Mouse (Mus musculus) neural tube, embryonic 13.5 days (tissue): ENCODE measurements at regions not wholly inside any gene's neighbourhood (a gene's known extent, or its start where the extent isn't known, plus 50 kb on each side); places are given as distances from the start of the nearest gene placed in this dataset.

ENCODE experiments used
- ATAC-seq: fragments of 200-750 bp; cut with Nextera tagmentation; 2 replicates; pipeline ENCODE4 v1.8.0; 2017; ENCODE audit warnings: low read depth, mild to moderate bottlenecking, moderate TSS enrichment, moderate library complexity
- H3K27ac ChIP-seq: fragments of 300-500 bp; sonication (generic); replicated peaks from 2 replicates; pipeline ENCODE4 v1.5.1; 2015; ENCODE audit warnings: moderate library complexity, mild to moderate bottlenecking, inconsistent platforms
- H3K27me3 ChIP-seq: fragments of 300-500 bp; sonication (generic); 2 replicates; pipeline ENCODE4 v1.6.1; 2015; ENCODE audit warnings: mild to moderate bottlenecking, inconsistent platforms
- H3K36me3 ChIP-seq: fragments of 300-500 bp; sonication (generic); 2 replicates; pipeline ENCODE4 v1.6.1; 2015; ENCODE audit warnings: mild to moderate bottlenecking, inconsistent platforms
- H3K4me1 ChIP-seq: fragments of 300-500 bp; sonication (generic); replicated peaks from 2 replicates; pipeline ENCODE4 v1.6.1; 2015; ENCODE audit warnings: inconsistent platforms
- H3K4me2 ChIP-seq: fragments of 300-500 bp; sonication (generic); 2 replicates; pipeline ENCODE4 v1.6.1; 2015; ENCODE audit warnings: inconsistent platforms, mild to moderate bottlenecking, moderate library complexity
- H3K4me3 ChIP-seq: fragments of 300-500 bp; sonication (generic); 2 replicates; pipeline ENCODE4 v1.5.1; 2015; ENCODE audit warnings: mild to moderate bottlenecking, inconsistent platforms
- H3K9ac ChIP-seq: fragments of 300-500 bp; sonication (generic); 2 replicates; pipeline ENCODE4 v1.6.1; 2015; ENCODE audit warnings: moderate library complexity, mild to moderate bottlenecking, inconsistent platforms
- H3K9me3 ChIP-seq: fragments of 300-500 bp; sonication (generic); 2 replicates; pipeline ENCODE4 v1.6.1; 2016; ENCODE audit warnings: inconsistent platforms
- WGBS: fragments of 180-500 bp; shearing (Covaris S2); methylation state at CpG from one replicate; pipeline ENCODE4 v1.1.7; 2015; 5-methylcytosine and 5-hydroxymethylcytosine counted together

DNA sequence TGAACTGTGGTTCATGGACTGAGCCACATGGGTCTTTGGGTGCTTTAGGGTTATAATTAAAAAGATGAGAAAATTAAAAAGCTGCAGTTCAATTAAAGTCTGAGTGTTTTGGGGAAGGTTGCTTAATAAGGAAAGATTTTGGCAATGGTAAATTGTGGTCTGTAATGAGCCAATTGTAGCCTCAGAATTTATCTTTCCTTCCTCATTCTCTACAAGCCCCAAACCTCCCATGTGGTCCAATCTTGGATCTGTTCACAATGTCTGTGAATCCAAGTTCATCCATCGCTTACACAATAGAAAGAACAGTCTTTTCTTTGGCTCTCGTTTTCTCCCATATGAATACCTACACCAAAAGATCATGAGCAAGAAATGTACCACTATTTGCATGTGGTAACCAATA, 155.2 kb upstream of the Trp63 start:
- ATAC-seq: no peak
- H3K9me3 ChIP-seq: no peaks in the 10 kb centered on the region
- WGBS: 82% methylated on average over 2 of the region's 2 CpGs
- H3K4me1 ChIP-seq: no peaks in the 10 kb centered on the region
- no peak overlapping the region for H3K4me3 ChIP-seq
- H3K27me3 ChIP-seq: no peaks in the 10 kb centered on the region
- no peaks in the 10 kb centered on the region for H3K36me3 ChIP-seq
- no peak overlapping the region for H3K4me2 ChIP-seq
- H3K27ac ChIP-seq: no peak overlapping the region
- no peak overlapping the region for H3K9ac ChIP-seq

DNA sequence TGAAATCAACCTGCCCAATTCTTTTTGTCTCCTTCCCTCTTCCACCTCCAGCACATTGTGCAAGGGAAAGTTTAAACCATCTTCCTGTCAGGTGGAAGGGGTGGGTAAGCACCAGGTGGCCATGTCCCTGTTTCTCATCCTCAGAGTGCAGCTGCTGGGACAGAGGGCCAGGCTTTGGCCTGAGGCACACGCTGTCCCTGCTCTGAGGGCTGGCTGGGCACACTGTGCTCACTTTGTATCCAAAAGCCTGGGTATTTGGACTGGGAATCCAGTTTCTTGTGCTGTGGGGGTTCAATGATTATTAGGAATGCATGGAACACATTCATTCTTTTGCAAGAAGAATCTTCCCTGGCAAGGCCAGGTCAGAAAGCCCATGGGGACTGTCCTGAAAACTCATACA, 153.9 kb upstream of the Trp63 start:
- H3K4me3 ChIP-seq: no peak overlapping the region
- H3K4me2 ChIP-seq: no peak overlapping the region
- no peak overlapping the region for H3K27ac ChIP-seq
- H3K9ac ChIP-seq: no peak overlapping the region
- no peaks in the 10 kb centered on the region for H3K27me3 ChIP-seq
- ATAC-seq: no peak
- H3K4me1 ChIP-seq: no peaks in the 10 kb centered on the region
- H3K36me3 ChIP-seq: no peaks in the 10 kb centered on the region
- 91% methylated on average over 1 of the region's 1 CpGs for WGBS
- no peaks in the 10 kb centered on the region for H3K9me3 ChIP-seq

DNA sequence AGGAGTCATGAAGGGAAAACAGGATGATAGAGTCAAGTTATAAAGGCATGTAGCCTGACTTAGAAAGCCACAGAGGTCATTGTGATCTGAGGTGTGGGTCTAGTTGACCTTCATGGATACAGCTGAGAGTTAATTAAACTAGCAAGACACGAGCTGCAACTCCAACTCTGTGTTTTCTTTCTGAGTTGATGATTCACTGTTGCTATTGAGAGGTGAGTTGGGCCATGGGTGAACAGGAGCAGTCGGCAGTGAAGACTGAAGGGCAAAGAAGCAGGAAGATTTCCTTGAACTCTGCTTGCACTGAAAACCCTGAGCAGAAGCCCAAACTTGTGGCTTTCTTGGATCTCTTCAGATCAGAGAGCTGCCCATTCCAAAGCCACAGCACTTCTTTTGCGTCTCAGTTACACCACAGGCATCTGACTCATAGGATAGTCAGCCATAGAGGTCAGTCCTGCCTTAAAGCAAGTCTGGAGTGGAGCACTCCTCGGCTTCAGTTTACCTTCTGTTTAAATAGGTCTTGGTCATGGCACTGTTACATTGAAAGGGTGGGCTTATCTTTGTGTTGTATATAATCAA, 151.7 kb upstream of the Trp63 start:
- H3K27ac ChIP-seq: no peak overlapping the region
- H3K9ac ChIP-seq: no peak overlapping the region
- no peaks in the 10 kb centered on the region for H3K36me3 ChIP-seq
- no peaks in the 10 kb centered on the region for H3K9me3 ChIP-seq
- no peak overlapping the region for H3K4me3 ChIP-seq
- no peak overlapping the region for H3K4me2 ChIP-seq
- H3K4me1 ChIP-seq: no peaks in the 10 kb centered on the region
- H3K27me3 ChIP-seq: no peaks in the 10 kb centered on the region
- no peak for ATAC-seq
- WGBS: 84% methylated on average over 4 of the region's 4 CpGs

DNA sequence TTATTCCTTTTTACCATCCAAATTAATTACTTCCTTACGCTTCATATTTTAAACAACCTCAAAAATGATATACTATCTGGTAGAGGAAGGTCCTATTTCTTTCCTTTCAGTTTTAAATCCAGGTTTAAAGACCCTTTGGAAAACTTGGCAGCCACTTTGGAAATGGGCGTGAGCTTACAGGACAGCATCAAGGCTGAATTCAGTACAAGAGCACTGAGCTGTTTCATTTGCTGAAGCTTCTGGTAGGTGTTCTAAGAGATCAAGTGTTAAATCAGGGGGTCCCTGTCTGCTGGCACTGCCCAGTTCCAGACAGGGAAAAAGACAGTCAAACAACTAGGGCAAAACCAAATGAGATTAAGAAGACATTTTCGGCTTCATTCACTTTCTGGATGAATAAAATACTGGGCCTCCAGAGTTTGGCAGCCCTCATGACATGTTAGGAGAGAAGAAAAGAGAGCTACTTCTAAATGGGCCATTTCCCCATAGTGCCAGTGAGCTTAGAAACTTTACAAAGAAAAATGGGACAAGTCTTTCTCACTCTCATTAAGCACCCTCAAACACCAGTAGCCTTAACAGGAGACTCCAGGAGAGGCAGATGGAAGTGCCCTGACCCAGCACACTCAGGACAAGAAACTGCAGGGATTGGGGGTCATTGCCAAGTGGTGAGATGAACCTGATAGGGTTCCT, 150.9 kb upstream of the Trp63 start:
- no peak for ATAC-seq
- no peaks in the 10 kb centered on the region for H3K9me3 ChIP-seq
- no peak overlapping the region for H3K4me3 ChIP-seq
- no peak overlapping the region for H3K9ac ChIP-seq
- no peaks in the 10 kb centered on the region for H3K27me3 ChIP-seq
- no peaks in the 10 kb centered on the region for H3K4me1 ChIP-seq
- no peak overlapping the region for H3K27ac ChIP-seq
- 85% methylated on average over 3 of the region's 3 CpGs for WGBS
- H3K36me3 ChIP-seq: no peaks in the 10 kb centered on the region
- no peak overlapping the region for H3K4me2 ChIP-seq

DNA sequence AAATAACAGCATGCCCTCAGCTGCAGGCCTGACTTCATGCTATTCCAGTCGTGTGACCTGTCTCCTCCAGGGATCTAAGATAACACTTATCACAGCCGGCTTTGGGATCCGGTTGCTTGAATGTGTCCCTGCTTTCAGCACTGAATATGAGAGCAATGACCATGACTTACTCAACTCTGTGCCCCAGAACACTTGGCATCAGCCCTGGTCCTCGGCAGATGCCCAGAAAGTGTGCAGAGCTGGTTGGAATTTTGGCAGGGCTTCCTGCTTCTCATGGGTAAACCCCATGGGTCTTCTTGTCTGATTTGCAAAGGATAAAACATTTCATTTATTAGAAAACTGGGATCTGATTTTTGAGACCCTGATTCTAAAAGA, 150.4 kb upstream of the Trp63 start:
- Histone ChIP-seq H3K4me3 (no peak overlapping the region), H3K4me2 (no peak overlapping the region), H3K9ac (no peak overlapping the region), H3K4me1 (no peaks in the 10 kb centered on the region), H3K9me3 (no peaks in the 10 kb centered on the region), H3K36me3 (no peaks in the 10 kb centered on the region), H3K27ac (no peak overlapping the region), H3K27me3 (no peaks in the 10 kb centered on the region)
- ATAC-seq: no peak
- WGBS: 82% methylated on average over 4 of the region's 4 CpGs

DNA sequence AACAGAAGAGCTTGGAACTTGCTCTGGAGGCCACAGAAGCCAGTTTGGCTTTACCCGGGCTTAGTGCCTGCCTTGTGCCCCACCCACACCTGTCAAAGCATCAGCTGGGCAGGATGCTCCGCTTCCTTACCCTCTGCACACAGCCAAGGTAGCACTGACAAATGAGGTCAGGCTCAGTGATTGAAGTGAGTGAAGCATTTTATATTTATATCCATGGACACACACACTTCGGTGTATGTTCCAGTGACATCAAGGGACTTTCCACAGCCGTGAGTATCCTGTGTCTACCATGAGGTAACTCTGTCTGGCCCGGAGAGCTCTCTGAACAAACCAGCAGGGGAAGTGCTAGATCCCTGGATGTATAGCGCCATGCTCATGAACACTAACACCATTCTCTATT, 147.0 kb upstream of the Trp63 start:
- H3K27ac ChIP-seq: no peak overlapping the region

DNA sequence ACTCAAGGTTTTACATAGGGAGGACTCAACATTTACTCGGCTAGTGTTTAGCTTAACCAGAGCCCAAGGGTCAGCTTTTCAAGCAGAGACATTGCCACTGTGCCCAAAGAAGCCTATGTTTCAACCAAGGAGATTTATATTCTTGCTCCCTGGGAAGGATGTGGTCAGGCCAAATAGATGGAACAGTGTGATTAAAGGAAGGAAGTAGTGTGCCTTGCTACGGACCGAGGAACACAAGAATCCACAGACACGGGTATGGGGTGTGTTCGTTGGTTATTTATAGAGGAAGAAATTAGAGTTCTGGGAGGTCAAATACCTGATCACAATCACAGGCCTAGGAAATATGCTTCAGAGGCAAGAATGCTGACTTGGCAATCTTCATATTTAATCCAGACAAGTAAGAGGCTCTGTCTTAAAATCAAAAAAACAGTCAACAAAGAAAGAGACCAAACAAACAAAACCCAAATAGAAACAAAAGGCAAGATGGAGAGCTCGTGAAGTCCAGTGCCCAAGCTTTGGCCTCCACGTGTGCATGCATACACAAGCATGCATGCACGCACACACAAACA, 133.9 kb upstream of the Trp63 start:
- Histone ChIP-seq H3K4me1 (no peaks in the 10 kb centered on the region), H3K27me3 (no peaks in the 10 kb centered on the region), H3K4me2 (no peak overlapping the region), H3K9ac (no peak overlapping the region), H3K9me3 (no peaks in the 10 kb centered on the region), H3K27ac (no peak overlapping the region), H3K36me3 (no peaks in the 10 kb centered on the region), H3K4me3 (no peak overlapping the region)
- no peak for ATAC-seq
- WGBS: 86% methylated on average over 8 of the region's 8 CpGs

More for the DNA sequence above, 147.0 kb upstream of the Trp63 start:
- no peaks in the 10 kb centered on the region for H3K36me3 ChIP-seq
- H3K9me3 ChIP-seq: no peaks in the 10 kb centered on the region
- no peaks in the 10 kb centered on the region for H3K4me1 ChIP-seq
- H3K27me3 ChIP-seq: no peaks in the 10 kb centered on the region
- H3K4me2 ChIP-seq: no peak overlapping the region
- no peak for ATAC-seq
- 88% methylated on average over 6 of the region's 6 CpGs for WGBS
- H3K9ac ChIP-seq: no peak overlapping the region
- no peak overlapping the region for H3K4me3 ChIP-seq

DNA sequence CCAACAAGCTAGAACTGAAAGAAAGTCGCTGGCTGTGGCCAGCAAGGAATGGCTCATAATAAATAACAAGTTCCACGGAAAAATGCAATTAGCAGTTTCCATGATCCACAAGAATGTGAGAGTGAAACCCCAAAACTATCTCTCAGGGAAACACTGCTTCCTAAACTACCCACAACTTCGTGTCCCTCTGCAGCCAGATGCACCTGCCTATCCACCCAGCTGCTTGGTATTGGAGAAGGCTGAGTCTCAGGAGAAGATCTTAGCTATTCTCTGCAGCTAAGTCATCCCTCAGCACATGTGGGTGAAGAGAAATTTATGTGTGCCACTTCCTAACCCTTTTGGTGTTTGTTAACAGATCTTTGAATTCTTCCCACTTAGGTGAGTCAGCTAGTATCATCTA, 126.4 kb upstream of the Trp63 start:
- Histone ChIP-seq H3K9me3 (no peaks in the 10 kb centered on the region), H3K9ac (no peak overlapping the region), H3K27ac (no peak overlapping the region), H3K36me3 (no peaks in the 10 kb centered on the region), H3K4me3 (no peak overlapping the region), H3K4me1 (no peaks in the 10 kb centered on the region), H3K4me2 (no peak overlapping the region), H3K27me3 (no peaks in the 10 kb centered on the region)
- ATAC-seq: no peak
- 81% methylated on average over 3 of the region's 3 CpGs for WGBS

DNA sequence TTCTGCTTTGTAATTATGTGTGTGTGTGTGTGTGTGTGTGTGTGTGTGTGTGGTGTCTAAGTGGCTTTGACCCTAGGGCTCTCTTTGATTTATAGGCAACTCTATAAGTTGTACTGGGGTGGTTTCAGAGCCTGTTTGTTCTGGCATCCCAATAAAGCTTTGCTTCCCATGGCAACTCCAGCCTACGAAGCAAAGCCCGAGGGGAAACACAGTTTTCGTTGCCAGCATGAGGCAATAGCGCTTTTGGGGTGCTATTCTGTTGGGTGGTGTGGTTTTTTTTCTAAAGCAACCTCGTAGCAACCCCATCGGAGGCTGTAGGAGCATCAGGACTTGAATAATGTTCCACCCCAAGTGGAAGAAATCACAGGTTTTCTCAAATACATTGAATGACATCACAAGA, 103.3 kb upstream of the Trp63 start:
- Histone ChIP-seq H3K9me3 (no peaks in the 10 kb centered on the region), H3K9ac (no peak overlapping the region), H3K36me3 (no peaks in the 10 kb centered on the region), H3K27ac (no peak overlapping the region), H3K4me1 (no peaks in the 10 kb centered on the region), H3K4me3 (no peak overlapping the region), H3K27me3 (no peaks in the 10 kb centered on the region), H3K4me2 (no peak overlapping the region)
- ATAC-seq: no peak
- WGBS: 72% methylated on average over 6 of the region's 6 CpGs

DNA sequence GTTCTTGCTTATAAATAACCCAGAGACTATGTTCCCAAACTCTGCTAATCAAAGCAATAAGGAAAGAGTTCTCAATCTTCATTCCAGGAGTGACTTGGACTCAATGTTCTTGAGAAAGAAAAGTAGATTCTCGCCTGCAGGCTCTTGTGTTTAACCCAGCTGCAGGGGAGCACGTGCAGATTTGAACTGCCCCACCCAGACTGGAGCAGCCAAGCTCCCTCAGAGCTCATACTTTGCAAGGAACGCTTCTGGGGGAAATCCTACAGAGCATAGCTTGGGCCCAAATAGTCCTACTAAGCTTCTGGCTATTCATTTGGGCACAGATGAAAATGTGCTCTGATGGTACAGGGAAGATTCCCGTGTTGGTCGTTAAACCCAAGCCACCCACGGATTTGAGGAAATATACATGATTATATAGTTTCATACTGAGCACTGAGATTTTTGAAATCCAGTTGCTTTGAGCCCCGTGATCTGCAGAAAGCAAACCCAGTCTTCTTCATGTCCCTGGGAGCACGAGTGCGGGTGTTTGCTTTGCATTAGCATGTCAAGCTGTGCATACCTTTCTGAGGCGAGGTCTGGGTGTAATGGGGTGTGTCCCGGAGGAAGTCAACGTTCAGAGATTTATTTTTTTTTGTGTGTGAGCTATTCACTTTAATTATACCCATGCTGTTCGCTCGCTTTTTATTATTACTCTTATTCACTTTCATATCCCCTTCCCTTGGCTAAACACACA, 99.1 kb upstream of the Trp63 start:
- Histone ChIP-seq H3K4me1 (no peaks in the 10 kb centered on the region), H3K27ac (no peak overlapping the region), H3K36me3 (no peaks in the 10 kb centered on the region), H3K4me2 (peak overlapping the region; percentile 25), H3K27me3 (no peaks in the 10 kb centered on the region), H3K9ac (no peak overlapping the region), H3K4me3 (no peak overlapping the region), H3K9me3 (no peaks in the 10 kb centered on the region)
- no peak for ATAC-seq
- 52% methylated on average over 14 of the region's 14 CpGs for WGBS

DNA sequence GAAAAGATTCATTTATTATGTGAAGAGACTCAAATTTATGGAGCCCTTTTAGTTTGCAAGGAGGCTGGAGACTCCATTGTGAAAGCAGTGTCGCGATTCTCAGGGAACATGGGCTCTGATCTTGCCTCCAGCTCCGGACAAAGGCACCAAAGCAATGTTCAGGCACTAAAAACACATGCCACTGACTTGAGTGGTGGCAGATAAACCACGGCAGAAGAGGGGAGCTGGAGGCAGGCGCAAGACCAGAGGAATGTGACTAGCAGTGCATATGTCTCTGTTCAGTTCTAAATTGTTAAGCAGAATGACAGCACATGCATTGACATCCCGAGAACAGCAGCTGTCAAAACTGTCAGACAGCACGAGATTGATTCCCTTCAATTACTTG, 98.5 kb upstream of the Trp63 start:
- H3K4me2 ChIP-seq: peak overlapping the region; percentile 25
- H3K27me3 ChIP-seq: no peaks in the 10 kb centered on the region
- H3K4me3 ChIP-seq: no peak overlapping the region
- WGBS: 46% methylated on average over 7 of the region's 7 CpGs
- no peaks in the 10 kb centered on the region for H3K36me3 ChIP-seq
- H3K9ac ChIP-seq: no peak overlapping the region
- H3K27ac ChIP-seq: no peak overlapping the region
- H3K9me3 ChIP-seq: no peaks in the 10 kb centered on the region
- ATAC-seq: no peak
- H3K4me1 ChIP-seq: no peaks in the 10 kb centered on the region

DNA sequence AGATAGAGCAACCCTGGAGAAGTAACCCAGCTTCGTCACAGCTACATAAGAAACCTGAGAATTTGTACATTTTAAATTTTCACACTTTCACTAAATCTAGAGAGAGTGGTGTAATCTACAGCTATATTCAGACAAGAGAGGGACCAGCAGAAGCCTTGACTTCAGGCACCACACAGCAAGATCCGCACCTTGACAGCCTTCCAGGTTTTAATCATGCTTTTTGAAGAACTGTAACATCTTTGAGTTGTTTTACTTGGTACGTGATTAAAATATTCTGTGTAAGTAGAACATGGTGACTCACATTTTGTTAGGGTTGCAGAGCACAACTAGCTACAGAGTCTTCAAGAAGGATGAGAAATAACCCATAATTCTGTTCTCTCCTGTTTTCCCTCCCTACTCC, 97.6 kb upstream of the Trp63 start:
- no peak overlapping the region for H3K4me3 ChIP-seq
- H3K9ac ChIP-seq: no peak overlapping the region
- no peaks in the 10 kb centered on the region for H3K4me1 ChIP-seq
- no peak for ATAC-seq
- 83% methylated on average over 3 of the region's 3 CpGs for WGBS
- H3K9me3 ChIP-seq: no peaks in the 10 kb centered on the region
- no peaks in the 10 kb centered on the region for H3K27me3 ChIP-seq
- no peak overlapping the region for H3K4me2 ChIP-seq
- H3K36me3 ChIP-seq: no peaks in the 10 kb centered on the region
- no peak overlapping the region for H3K27ac ChIP-seq
